16 mouse cellular contexts compared by ENCODE assay signal in the genomic region with DNA sequence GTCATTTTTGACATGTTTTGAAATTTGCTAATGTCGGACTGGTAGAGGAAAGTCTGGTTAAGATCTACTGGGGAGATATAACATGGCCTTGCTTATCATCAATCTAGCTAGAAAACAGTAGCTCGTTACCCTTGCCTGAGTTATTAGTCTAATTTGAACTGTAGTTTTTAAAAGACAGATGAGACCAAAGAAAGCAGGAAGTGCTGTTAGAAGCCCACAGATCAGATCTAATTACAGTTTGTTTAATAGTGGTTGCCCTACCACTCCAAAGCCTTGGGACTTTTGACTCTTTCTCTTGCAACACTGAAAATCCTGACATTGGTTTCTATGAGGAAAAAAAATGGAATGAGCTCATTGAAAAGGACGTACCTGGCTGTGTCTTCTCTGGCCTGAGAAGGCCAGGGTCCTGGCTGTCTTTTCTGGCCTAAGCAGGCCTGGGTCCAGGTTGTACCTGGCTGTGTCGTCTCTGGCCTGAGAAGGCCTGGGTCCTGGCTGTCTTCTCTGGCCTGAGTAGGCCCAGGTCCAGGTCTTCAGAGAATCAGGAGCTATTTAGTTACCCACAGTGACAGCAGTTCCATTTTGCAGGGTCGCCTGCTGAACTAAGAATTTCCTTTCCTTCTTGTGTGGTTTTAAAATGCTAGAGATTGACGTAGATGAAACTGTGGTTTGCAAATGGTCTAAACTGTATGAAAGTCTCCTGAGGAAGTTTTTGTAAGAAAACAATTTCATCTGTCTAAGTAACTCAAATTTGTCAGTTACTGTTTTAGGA. TPM values are rescaled to one million over a fixed set of nuclear protein-coding genes. Genes with fewer than 3 reads are reported as not detected.
DNase-seq lines count a peak whose midpoint lies in the region; ATAC-seq lines count a peak whose summit lies in the region.
"Had no signal": no experiment of that assay in that cellular context is flagged by ENCODE, and none has a peak within 500 bp of the region (broad histone marks: within the 10 kb centered on the region; RNA-seq: fewer than 3 reads in every experiment).

A gene (minus strand): TSS at position 604 of the 769 bp plus-strand sequence.

- H3K4me3 ChIP-seq in megakaryocyte, embryonic 14.5 days (replicated peaks): peak within 1 kb of the TSS; percentile 81
- H3K4me3 ChIP-seq: embryonic facial prominence, embryonic 12.5 days; midbrain, embryonic 10.5 days; myocyte had no signal

- DNase-seq in lung, postnatal 25 days (ENCODE audit: low spot score): peak; percentile 29
- no peak for DNase-seq in lung, adult 18-20 months
- DNase-seq in thymus, postnatal 36 days: peak; percentile 33 to 39
- no peak for DNase-seq in frontal cortex, postnatal 10 days (ENCODE audit: low spot score in 2 of 2)
- no peak for DNase-seq in adrenal gland, postnatal 14 days
- no peak for DNase-seq in cerebellum, adult 11 months
- DNase-seq: cerebellum, adult 9-10 months; kidney, adult 8-10 months; lung, adult 2 months; right cerebral cortex, postnatal 4 days had no signal

- H3K4me1 ChIP-seq in megakaryocyte, embryonic 14.5 days: peaks cover 98% of the 10 kb centered on the region
- H3K4me1 ChIP-seq: embryonic facial prominence, embryonic 12.5 days had no signal

- H3K27me3 ChIP-seq in megakaryocyte, embryonic 14.5 days (replicated peaks): no peaks in the 10 kb centered on the region
- H3K27me3 ChIP-seq: embryonic facial prominence, embryonic 12.5 days had no signal

- peaks cover 67% of the 10 kb centered on the region for H3K36me3 ChIP-seq in megakaryocyte, embryonic 14.5 days (replicated peaks; ENCODE audit: low read length)
- H3K36me3 ChIP-seq: embryonic facial prominence, embryonic 12.5 days; midbrain, embryonic 10.5 days had no signal

- no peaks in the 10 kb centered on the region for H3K9me3 ChIP-seq in megakaryocyte, embryonic 14.5 days
- H3K9me3 ChIP-seq: embryonic facial prominence, embryonic 12.5 days; midbrain, embryonic 10.5 days had no signal

- ATAC-seq in activated CD4-positive, CD25-positive, alpha-beta regulatory T cell, adult 4 months: peak; percentile 89

RNA-seq across cellular contexts. Expression of the gene that starts here (rescaled TPM):
- polyA plus RNA-seq in activated CD4-positive, CD25-positive, alpha-beta regulatory T cell, adult 4 months (2017; shearing (Covaris generic)): 10 to 100 TPM; 58.4 to 74.6 TPM
- polyA plus RNA-seq in megakaryocyte, embryonic 14.5 days (2012; ENCODE audit: insufficient read depth, low replicate concordance): 3.0 and 6.1 TPM in 2 replicates
- 0.59 and 2.6 TPM in 2 replicates for total RNA-seq in adrenal gland, postnatal 14 days (2021)
- total RNA-seq: left cerebral cortex, postnatal 25 days had no signal
- polyA plus RNA-seq: myocyte had no signal

Comparison
In these comparisons a context has a peak if more than half of its experiments do, and no peak if none do; other contexts are left out.
1. DNase-seq: peak in lung, postnatal 25 days (single experiment) and thymus, postnatal 36 days (2 of 2); none in lung, adult 18-20 months (0 of 2), frontal cortex, postnatal 10 days (0 of 2), adrenal gland, postnatal 14 days (single experiment) and cerebellum, adult 11 months (single experiment).